Mouse (Mus musculus) spleen, postnatal 10 days (tissue): ENCODE data around the gene Ly86.
A peak's percentile ranks its signal among the peaks of the same experiment; 100 is the strongest.

Source experiments
- DNase-seq, 2 experiments: peaks; one replicate each; pipeline ENCODE4 v3.0.0; 2021 to 2022; ENCODE audit warnings: low spot score in 2 of 2

Ly86 gene

DNA sequence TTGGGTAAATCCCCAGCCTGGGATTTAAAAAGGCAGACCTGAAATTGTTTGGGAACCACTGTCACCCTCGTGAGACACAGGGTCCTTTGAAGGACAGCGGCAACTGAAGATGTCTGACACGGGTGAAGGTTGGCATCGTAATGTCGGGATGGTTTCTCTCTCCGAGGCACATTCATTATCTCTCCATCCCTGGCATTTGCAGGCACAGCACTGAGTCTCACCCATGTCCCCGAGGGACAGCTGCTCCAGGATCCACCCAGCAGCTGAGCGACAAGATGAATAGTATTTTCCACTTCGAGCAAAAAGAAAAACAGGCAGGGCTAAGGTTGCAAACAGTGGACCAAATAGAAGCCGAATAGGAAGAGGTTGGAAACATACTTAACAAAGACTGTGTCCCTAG lies 114.0 kb downstream of the Ly86 start:
- DNase-seq, result no peak

DNA sequence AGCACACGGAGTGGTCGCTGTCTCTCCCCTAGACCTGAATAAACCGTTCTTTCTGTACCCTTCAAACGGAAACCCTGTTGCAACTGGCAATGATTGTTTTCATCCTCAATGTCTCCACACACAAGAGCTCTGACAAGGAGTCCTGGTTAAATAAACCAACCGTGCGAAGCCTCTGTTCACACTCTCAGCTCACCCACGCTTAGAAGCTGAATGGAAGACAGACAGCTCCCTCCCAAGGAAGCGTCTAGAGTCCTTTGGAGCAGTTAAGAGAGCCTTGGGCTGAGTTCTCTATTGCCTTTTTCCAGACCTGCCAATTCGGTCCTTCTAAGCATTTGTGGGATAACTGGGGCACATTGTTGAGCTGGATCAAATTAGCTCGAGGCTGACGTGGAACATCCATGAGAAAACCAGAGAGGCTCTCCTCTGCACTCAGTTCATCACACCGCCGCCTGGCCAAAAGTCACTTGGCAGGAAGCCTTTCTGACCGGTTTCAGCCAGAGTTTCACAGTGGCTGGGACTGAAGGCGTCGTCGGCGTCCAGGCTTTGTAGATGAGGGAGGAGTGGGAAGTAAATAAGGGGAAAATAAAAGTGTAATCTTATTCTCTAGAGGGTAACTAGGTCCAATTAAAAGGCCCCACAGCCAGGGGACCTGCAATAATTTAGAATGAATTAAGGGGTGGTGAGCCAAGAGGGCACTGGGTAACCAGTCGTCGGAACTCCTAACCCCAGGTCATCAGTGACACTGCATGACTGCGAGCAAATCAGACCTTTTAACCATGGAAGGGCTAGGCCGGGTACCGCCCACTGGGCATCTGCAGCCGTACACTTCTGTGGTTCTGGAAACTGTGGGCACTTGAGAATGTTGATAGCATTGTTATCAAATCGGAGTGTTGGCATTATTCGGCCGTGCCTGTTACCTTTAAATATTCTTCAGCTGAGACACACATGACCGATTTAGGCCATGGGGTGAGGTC lies 115.2 kb downstream of the Ly86 start:
- DNase-seq, result no peak

DNA sequence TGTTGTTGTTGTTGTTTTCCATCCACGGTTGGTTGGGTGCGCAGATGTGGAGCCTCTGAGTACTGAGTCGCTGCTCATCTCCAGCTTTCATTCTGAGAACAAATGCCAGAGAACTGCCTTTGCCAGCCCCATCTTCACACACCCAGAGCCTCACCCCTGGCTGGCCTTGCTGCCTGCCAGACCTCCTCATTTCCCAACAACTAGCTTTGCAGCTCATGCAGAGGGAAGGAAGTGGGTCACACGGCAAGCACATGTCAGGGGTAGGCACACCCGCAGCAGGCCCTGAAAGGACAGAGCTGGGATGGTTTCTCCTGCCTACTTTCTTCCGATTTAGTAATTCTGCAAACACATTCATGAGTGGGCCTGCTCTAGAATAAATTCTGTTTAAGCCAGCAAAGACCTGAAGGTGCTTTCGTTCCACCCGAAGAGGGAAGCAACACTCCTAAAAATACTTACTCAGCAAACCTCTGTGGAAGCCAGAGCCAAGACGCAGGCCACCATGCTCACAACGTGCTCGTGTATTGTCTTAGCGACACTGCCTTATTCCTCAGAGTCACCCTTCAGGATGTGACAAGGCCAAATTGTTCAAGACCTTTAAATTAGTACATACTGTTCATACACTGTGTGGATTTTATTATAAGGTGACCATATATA lies 117.2 kb downstream of the Ly86 start:
- DNase-seq, result no peak

DNA sequence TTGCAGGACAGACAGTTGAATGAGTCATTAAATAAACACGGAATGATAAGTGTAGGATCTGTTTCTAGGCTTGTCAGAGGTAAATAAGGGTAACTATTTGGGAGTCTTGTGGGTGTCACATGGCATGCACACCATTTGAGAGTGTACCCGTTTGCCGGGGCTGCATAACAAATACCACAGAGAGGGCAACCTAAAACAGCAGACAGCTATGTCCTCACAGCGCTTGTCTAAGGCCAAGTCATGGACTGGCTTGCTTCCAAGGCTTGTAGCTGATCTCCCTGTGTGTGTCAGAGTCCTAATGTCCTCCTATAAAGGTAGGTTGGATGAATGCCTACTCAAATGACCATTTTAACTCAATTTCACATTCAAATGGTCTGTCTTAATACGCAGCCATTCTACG lies 120.7 kb downstream of the Ly86 start:
- no peak for DNase-seq

DNA sequence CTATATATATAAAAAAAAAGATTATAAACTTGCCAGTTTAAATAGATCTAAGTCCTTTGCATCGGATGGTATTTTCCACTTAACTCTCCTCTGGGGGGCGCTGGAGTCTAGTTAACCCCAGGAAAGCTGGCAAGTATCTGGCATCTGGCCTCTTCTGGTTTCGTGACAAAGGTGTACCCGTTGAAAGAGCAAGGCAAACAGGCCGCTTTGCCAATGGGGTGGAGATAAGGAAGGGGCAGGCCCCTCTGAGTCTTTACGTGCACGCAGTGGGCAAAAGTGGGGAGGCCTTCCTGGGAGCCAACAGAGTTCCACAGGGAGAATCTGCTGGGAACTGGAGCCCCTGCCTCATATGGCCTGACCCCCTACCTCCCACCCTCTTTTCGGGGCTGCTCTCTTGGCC lies 122.8 kb downstream of the Ly86 start:
- DNase-seq, result peak; percentile 32 to 80
